Mouse (Mus musculus) CD8-positive naive resting alpha-beta T cell, adult 2 months (primary cell): ENCODE data around the gene 1600014C23Rik.
A peak's percentile ranks its signal among the peaks of the same experiment; 100 is the strongest.

Experiments used
- DNase-seq, 2 experiments: peaks; one replicate each; pipeline ENCODE4 v3.0.0; 2022; ENCODE audit warnings: low read depth in 2 of 2, low spot score in 2 of 2

The 1600014C23Rik gene

GRCm38 (mm10) chr17:45693812-45694565, 39.7 kb downstream of the 1600014C23Rik start:
- no peak for DNase-seq

DNA sequence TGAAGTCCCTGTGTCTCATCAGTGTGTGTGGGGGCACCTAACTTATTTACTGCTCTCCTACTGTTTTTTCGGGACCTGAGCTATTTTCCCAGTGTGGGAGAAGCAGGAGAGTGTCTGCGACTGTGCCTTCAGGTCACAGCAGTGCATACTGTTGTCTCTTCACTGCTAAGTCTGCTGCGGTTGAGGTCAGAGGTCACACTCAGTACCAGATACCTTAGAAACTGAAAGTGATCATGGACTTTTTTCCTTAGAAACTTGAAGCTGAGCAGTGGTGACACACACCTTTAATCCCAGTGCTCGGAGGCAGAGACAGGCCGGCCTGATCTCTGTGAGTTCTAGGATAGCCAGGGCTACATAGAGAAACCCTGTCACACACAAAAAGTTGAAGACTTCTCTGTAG, 41.5 kb downstream of the 1600014C23Rik start:
- DNase-seq = no peak

DNA sequence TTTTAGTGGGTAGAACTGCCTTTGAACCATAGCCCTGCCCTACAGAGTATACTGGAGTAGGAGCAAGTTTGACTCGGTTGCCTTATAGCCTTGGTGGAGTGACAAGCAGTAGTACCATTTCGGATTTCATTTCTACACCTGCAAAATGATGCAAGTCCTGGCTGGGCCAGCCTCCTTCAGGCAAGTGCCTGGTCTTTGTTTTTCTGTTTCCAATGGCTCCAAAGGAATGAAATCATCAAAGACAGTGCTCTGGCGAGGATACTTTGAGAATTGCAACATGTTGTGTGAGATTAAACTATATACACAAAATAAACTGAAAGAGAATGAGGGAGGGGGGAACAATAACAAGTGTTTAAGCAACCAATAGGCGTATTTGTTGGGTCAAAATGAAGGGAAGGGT, 43.6 kb downstream of the 1600014C23Rik start:
- DNase-seq = no peak

- DNase-seq = no peak
Measured at GRCm38 (mm10) chr17:45689120-45689519, 44.5 kb downstream of the 1600014C23Rik start.

GRCm38 (mm10) chr17:45686716-45687115, 46.9 kb downstream of the 1600014C23Rik start, which contains the start of gene Tmem63b:
Gene Tmem63b, minus strand, starts transcription at chr17:45686905.
- DNase-seq = peak in 1 of 2 experiments; percentile 34

GRCm38 (mm10) chr17:45686093-45686619, 47.5 kb downstream of the 1600014C23Rik start, which contains the start of gene Mrpl14:
Gene Mrpl14, plus strand, starts transcription at chr17:45686322.
- peak; percentile 82 to 84 for DNase-seq

DNA sequence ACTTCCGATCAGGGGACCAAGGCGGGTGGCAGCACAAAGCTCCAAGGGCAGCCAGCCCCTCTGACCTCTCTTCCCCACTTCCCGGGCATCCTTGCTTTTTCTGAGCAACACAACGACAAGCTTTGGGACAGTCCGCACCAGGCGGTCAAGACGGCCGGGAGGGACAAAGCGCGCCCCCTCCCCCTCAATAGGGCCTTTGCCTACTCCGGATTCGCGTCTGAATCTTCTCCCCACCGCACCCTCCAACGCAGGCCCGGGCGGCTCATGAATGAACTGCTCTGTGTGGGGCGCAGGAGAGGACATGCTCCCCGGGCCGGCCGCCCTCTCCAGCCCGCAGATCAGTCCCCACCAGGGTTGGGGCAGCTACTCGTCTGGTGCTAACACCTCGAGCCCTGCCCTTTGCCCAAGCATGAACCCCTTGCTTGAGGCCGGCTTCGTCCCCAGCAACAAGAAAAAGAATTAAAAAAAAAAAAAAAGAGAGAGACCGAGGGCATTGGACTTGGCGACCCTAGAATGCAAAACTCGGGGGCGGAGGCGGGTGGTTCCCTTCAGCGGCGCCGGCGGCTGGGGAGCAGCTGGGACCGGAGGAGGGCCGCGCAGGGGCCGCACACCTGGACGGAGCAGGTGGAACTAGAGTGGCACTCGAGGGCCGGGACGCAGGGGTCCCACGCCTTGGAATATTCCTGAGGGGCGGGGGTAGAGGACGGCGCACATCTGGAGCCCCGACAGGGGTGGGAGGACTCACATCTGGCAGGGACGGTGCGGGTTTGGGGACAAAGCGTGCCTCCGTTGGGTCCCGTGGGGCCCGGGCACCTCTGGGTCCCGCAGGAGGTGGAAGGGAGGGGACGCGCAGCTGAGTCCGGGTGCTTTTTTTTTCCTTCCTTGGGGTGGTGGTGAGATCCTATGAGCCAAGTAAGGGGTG, 48.2 kb downstream of the 1600014C23Rik start:
- DNase-seq = peak in 1 of 2 experiments; percentile 23

DNA sequence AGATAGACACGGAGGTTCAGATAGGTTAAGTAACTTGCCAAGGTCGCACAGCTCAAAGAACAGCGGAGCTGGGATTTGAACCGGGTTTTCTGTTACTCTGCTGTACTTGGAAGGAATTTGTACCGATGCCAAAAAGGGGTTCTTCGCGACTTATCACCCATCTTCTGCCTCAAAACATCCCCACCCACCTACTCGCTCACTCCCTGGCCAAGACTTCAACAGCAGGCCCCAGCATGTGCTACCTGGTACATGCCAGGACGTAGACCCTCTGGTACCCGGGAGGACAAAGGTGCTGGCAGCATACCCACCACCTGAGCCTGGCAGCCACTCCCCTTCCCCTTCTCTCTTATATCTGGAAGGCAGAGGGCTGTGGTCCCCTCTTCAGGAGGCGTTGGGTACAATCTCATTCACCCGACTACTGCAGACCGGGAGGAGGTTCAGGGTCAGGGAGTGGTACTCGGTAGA, 48.9 kb downstream of the 1600014C23Rik start:
- no peak for DNase-seq
